Mouse (Mus musculus) gonadal fat pad, adult 2 months (tissue): ENCODE data around the gene Chmp4b. TPM values are rescaled to one million over a fixed set of nuclear protein-coding genes. Genes with fewer than 3 reads are reported as not detected.

ENCODE experiments used
- DNase-seq: peaks from one replicate; pipeline ENCODE4 v3.0.0-alpha.2; 2012; ENCODE audit warnings: low read depth
- polyA plus RNA-seq: library from polyadenylated mRNA; depleted of rRNA; stranded (reverse); fragments of >200 nt; gene quantifications from 2 replicates; pipeline ENCODE4 v1.2.3, GENCODE M21; 2012

Gene Chmp4b
- polyA plus RNA-seq, 1 experiment, result 111 TPM

GRCm38 (mm10) chr2:154641176-154641575 is 10.3 kb upstream of the Chmp4b start:
- DNase-seq, result no peak

- DNase-seq, result no peak
Measured at GRCm38 (mm10) chr2:154642005-154642459, 9.5 kb upstream of the Chmp4b start.

GRCm38 (mm10) chr2:154642712-154643385 is 8.7 kb upstream of the Chmp4b start:
- DNase-seq, result no peak

GRCm38 (mm10) chr2:154646634-154647033 is 4.9 kb upstream of the Chmp4b start:
- no peak for DNase-seq

GRCm38 (mm10) chr2:154648086-154648485 is 3.4 kb upstream of the Chmp4b start:
- no peak for DNase-seq

GRCm38 (mm10) chr2:154650404-154650803 is 1.1 kb upstream of the Chmp4b start:
- no peak for DNase-seq

GRCm38 (mm10) chr2:154654976-154655375 is 3.5 kb downstream of the Chmp4b start:
- DNase-seq, result no peak

GRCm38 (mm10) chr2:154655878-154656414 is 4.4 kb downstream of the Chmp4b start:
- DNase-seq, result no peak

GRCm38 (mm10) chr2:154656710-154657485 is 5.4 kb downstream of the Chmp4b start:
- peak; percentile 91 for DNase-seq

- no peak for DNase-seq
Measured at GRCm38 (mm10) chr2:154657486-154658237, 6.2 kb downstream of the Chmp4b start.

GRCm38 (mm10) chr2:154659070-154659469 is 7.6 kb downstream of the Chmp4b start:
- no peak for DNase-seq

- no peak for DNase-seq
Measured at GRCm38 (mm10) chr2:154659531-154660074, 8.1 kb downstream of the Chmp4b start.

- DNase-seq, result no peak
Measured at GRCm38 (mm10) chr2:154668680-154669079, 17.2 kb downstream of the Chmp4b start.

GRCm38 (mm10) chr2:154670106-154670505 is 18.6 kb downstream of the Chmp4b start:
- DNase-seq, result no peak

- no peak for DNase-seq
Measured at GRCm38 (mm10) chr2:154670741-154671140, 19.2 kb downstream of the Chmp4b start.

GRCm38 (mm10) chr2:154674008-154674407 is 22.5 kb downstream of the Chmp4b start:
- no peak for DNase-seq

GRCm38 (mm10) chr2:154676653-154677609 is 25.4 kb downstream of the Chmp4b start:
- no peak for DNase-seq

GRCm38 (mm10) chr2:154677651-154678139 is 26.2 kb downstream of the Chmp4b start:
- DNase-seq, result no peak

- no peak for DNase-seq
Measured at GRCm38 (mm10) chr2:154678995-154679394, 27.5 kb downstream of the Chmp4b start.

- DNase-seq, result no peak
Measured at GRCm38 (mm10) chr2:154680337-154680736, 28.8 kb downstream of the Chmp4b start.
